Mouse (Mus musculus) gastrocnemius, postnatal 25 days (tissue): ENCODE data around the gene Gimd1. TPM values are rescaled to one million over a fixed set of nuclear protein-coding genes. Genes with fewer than 3 reads are reported as not detected.
A peak's percentile ranks its signal among the peaks of the same experiment; 100 is the strongest.

Experiments
- DNase-seq: peaks from one replicate; pipeline ENCODE4 v3.0.0; 2022
- long read RNA-seq, 2 experiments: library from polyadenylated mRNA; stranded (forward); transcript quantifications; one replicate each; pipeline ENCODE4 v2.0.0; 2021
- total RNA-seq, 2 experiments: library from RNA; stranded (reverse); gene quantifications; 1 replicate in 1 of 2; 2 replicates in 1 of 2; pipeline ENCODE4 v1.2.3; 2021

The Gimd1 gene
- not detected for total RNA-seq
- long read RNA-seq, experiment 1, result 0 reads
- long read RNA-seq, experiment 2, result 0 reads

- DNase-seq, result no peak
Observed at GRCm38 (mm10) chr3:132629601-132630239, at the start of gene Gimd1. TSS of gene Gimd1 (plus strand) at chr3:132629820.

- DNase-seq, result no peak
Observed at GRCm38 (mm10) chr3:132581198-132581597, 48.4 kb upstream of the Gimd1 start.

- DNase-seq, result no peak
Observed at GRCm38 (mm10) chr3:132582339-132582738, 47.3 kb upstream of the Gimd1 start.

- no peak for DNase-seq
Observed at GRCm38 (mm10) chr3:132585122-132585972, 44.3 kb upstream of the Gimd1 start.

GRCm38 (mm10) chr3:132588146-132588545, 41.5 kb upstream of the Gimd1 start:
- DNase-seq, result no peak

- no peak for DNase-seq
Observed at GRCm38 (mm10) chr3:132590010-132590409, 39.6 kb upstream of the Gimd1 start.

- no peak for DNase-seq
Observed at GRCm38 (mm10) chr3:132590604-132591003, 39.0 kb upstream of the Gimd1 start.

- no peak for DNase-seq
Observed at GRCm38 (mm10) chr3:132628741-132629140, 879 bp upstream of the Gimd1 start.

- no peak for DNase-seq
Observed at GRCm38 (mm10) chr3:132633261-132633660, 3.6 kb downstream of the Gimd1 start.

GRCm38 (mm10) chr3:132637080-132637479, 7.5 kb downstream of the Gimd1 start:
- DNase-seq, result no peak

GRCm38 (mm10) chr3:132644071-132644470, 14.5 kb downstream of the Gimd1 start:
- no peak for DNase-seq

GRCm38 (mm10) chr3:132646814-132647213, 17.2 kb downstream of the Gimd1 start:
- DNase-seq, result no peak

GRCm38 (mm10) chr3:132649368-132649767, 19.7 kb downstream of the Gimd1 start:
- DNase-seq, result no peak

GRCm38 (mm10) chr3:132650191-132650590, 20.6 kb downstream of the Gimd1 start:
- no peak for DNase-seq

- no peak for DNase-seq
Observed at GRCm38 (mm10) chr3:132651776-132652175, 22.2 kb downstream of the Gimd1 start.

- DNase-seq, result no peak
Observed at GRCm38 (mm10) chr3:132653959-132654358, 24.3 kb downstream of the Gimd1 start.

- no peak for DNase-seq
Observed at GRCm38 (mm10) chr3:132655955-132656354, 26.3 kb downstream of the Gimd1 start.

- no peak for DNase-seq
Observed at GRCm38 (mm10) chr3:132677494-132677893, 47.9 kb downstream of the Gimd1 start.

- DNase-seq, result peak; percentile 90
Observed at GRCm38 (mm10) chr3:132683447-132684230, 54.0 kb downstream of the Gimd1 start, which contains the start of gene Tbck. TSS of gene Tbck (plus strand) at chr3:132684144.

GRCm38 (mm10) chr3:132684231-132684928, 54.8 kb downstream of the Gimd1 start, which contains the start of gene Aimp1:
TSS of gene Aimp1 (minus strand) at chr3:132684370.
- DNase-seq, result no peak
